Mouse (Mus musculus): ENCODE measurements at regions not wholly inside any gene's neighbourhood (a gene's known extent, or its start where the extent isn't known, plus 50 kb on each side); places are given as distances from the start of the nearest gene placed in this dataset.

DNA sequence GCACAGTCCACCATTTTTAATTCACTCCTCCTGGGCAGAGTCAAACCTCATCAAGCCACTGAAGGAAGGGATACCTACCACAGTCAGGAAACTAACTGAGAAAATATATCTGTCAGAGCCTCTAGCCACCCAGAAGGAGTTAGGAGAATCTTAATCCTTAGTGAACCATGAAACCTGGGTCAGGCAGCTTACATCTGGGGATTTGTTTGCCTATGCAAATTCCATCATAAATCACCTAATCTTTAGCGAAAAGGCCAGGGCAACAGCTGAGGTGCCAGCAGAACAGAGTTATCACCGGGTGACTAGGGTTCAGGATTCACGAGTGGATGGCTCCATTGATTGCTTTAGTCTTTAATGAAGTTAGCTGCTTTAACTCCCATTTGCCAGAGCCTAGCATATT is 619.3 kb downstream of the Slc22a22 start:
- Histone ChIP-seq H3K36me3 (no peaks in the 10 kb centered on the region), H3K9me3 (replicated peaks) (no peaks in the 10 kb centered on the region), H3K4me3 (no peak overlapping the region), H3K4me2 (no peak overlapping the region), H3K9ac (no peak overlapping the region), H3K27me3 (replicated peaks) (no peaks in the 10 kb centered on the region), H3K4me1 (no peaks in the 10 kb centered on the region), H3K27ac (no peak overlapping the region)
- 39% methylated on average over 3 of the region's 3 CpGs for WGBS (ENCODE audit: insufficient replicate concordance)
- ATAC-seq = no peak

DNA sequence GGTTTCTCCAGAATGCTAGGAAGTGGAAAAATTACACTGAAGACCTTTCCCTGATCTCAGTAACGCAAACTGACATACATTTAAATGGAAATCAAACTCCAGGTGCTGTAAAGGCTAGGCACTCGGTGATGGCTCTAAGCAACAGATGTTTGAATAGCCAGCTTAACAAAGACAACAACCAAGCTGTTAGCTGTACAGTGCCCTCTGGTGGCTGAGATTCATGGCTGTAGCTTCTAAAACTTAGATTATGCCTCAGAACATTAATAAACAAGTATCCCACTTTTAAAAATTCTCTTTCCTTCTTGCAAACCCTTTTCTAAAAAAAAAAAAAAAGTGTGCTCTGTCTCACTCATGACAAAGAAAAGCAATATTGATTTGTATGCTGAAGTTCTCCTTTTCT is 621.4 kb downstream of the Slc22a22 start:
- Histone ChIP-seq H3K9ac (no peak overlapping the region), H3K36me3 (no peaks in the 10 kb centered on the region), H3K4me3 (no peak overlapping the region), H3K4me2 (no peak overlapping the region), H3K27ac (no peak overlapping the region), H3K9me3 (replicated peaks) (no peaks in the 10 kb centered on the region), H3K27me3 (replicated peaks) (no peaks in the 10 kb centered on the region), H3K4me1 (no peaks in the 10 kb centered on the region)
- WGBS (ENCODE audit: insufficient replicate concordance) = 13% methylated on average over 2 of the region's 2 CpGs
- no peak for ATAC-seq

DNA sequence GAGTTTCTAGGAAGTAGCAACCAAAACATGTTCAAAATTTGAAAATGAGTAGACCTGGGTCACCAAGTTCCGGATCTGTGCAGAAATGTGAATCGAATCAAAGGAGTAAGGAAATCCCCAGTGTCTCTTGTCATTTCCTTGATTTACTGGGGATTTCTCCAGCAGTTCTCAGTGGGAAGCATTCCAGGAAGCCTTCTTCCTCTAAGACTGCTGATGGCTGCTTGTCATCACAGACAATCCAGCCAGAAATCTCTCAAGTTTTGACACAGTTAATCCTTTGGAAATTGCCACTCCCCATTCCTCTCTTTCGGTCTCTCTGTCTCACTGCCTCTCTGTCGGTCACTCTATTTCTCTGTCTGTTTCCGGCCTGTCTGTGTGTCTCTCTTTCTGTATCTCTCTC is 624.3 kb downstream of the Slc22a22 start:
- H3K9me3 ChIP-seq (replicated peaks) = no peaks in the 10 kb centered on the region
- H3K4me3 ChIP-seq = no peak overlapping the region
- no peak overlapping the region for H3K27ac ChIP-seq
- H3K27me3 ChIP-seq (replicated peaks) = no peaks in the 10 kb centered on the region
- H3K4me2 ChIP-seq = no peak overlapping the region
- WGBS (ENCODE audit: insufficient replicate concordance) = 59% methylated on average over 5 of the region's 5 CpGs
- H3K4me1 ChIP-seq = no peaks in the 10 kb centered on the region
- H3K9ac ChIP-seq = no peak overlapping the region
- ATAC-seq = no peak
- no peaks in the 10 kb centered on the region for H3K36me3 ChIP-seq

DNA sequence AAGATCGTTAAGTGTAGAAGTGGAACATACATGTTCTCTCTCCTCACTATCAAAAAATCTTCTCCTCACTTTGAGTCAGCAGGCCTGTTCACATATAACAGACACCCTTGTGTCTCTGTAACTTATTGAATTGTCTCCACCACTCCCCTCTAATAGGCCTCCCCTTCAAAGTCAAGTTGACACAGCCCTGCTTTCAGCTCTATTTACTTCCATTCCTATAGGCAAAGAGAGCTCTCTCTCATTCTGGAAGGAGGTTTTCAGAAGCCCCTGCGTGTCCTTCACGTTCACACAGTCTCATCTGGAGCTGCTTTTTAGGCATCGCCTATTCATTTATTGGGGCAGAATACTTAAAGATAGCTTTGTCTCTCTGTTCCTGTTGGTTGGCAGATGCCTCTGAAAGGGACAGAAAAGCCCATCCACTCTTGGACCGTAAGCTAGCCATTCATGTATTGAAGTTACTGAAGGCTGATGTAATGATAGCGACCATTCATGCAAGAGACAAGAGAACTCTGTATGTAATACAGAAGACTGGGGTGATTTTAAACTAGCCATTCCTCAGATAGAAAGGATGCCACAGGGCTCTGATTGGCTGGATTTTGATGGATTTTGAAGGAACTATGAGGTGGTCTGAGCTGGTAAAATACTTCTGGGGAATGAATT is 629.8 kb downstream of the Slc22a22 start:
- 74% methylated on average over 6 of the region's 6 CpGs for WGBS (ENCODE audit: insufficient replicate concordance)

DNA sequence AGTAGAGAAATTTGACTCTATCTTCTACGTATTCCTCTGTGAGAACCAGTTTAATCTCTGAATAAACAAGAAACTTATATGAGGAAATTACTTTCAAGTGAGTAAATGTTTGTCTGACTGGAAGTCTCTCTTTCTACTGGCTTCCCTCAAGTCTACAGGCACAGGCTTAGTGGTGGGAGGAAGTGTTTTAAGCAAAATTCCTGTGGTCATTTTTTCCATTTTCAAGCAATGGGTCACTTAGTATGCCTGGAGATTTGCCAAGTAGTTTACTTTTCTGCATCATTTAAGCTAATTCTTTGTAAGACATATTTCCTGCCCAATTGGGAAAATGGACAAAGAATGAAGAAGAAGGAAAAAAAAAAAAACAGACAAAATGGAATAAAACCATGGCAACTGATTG is 632.9 kb downstream of the Slc22a22 start:
- WGBS (ENCODE audit: insufficient replicate concordance) = 45% methylated on average over 1 of the region's 1 CpGs
- ATAC-seq = no peak
- Histone ChIP-seq H3K9ac (no peak overlapping the region), H3K27ac (no peak overlapping the region), H3K36me3 (no peaks in the 10 kb centered on the region), H3K4me2 (no peak overlapping the region), H3K9me3 (replicated peaks) (no peaks in the 10 kb centered on the region), H3K27me3 (replicated peaks) (no peaks in the 10 kb centered on the region), H3K4me3 (no peak overlapping the region), H3K4me1 (no peaks in the 10 kb centered on the region)

More for the DNA sequence above, 629.8 kb downstream of the Slc22a22 start:
- H3K9ac ChIP-seq = no peak overlapping the region
- no peaks in the 10 kb centered on the region for H3K27me3 ChIP-seq (replicated peaks)
- no peaks in the 10 kb centered on the region for H3K36me3 ChIP-seq
- no peak overlapping the region for H3K4me3 ChIP-seq
- ATAC-seq = no peak
- no peak overlapping the region for H3K27ac ChIP-seq
- H3K9me3 ChIP-seq (replicated peaks) = no peaks in the 10 kb centered on the region
- no peak overlapping the region for H3K4me2 ChIP-seq
- no peaks in the 10 kb centered on the region for H3K4me1 ChIP-seq

DNA sequence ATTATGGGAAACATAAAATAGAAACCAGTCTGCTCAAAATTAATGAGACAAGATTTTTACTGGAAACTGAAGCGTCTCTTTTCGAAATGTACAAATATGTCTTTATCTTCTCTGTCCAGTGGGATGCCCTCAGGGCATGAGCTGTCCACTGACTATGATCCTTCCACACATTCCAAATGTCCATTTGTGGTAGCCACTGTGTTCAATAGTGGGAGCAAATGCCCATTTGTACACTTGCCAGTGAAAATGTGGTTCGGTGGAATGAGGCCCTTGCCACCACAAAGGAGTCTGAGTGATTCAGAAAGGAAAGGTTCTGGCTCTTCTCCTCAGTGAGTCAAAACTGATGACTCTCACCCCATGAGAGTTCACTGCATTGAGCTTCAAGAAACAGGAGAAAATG is 635.9 kb downstream of the Slc22a22 start:
- H3K9ac ChIP-seq = no peak overlapping the region
- ATAC-seq = no peak
- H3K4me2 ChIP-seq = no peak overlapping the region
- no peaks in the 10 kb centered on the region for H3K27me3 ChIP-seq (replicated peaks)
- WGBS (ENCODE audit: insufficient replicate concordance) = 67% methylated on average over 3 of the region's 3 CpGs
- H3K36me3 ChIP-seq = no peaks in the 10 kb centered on the region
- H3K4me1 ChIP-seq = no peaks in the 10 kb centered on the region
- H3K27ac ChIP-seq = no peak overlapping the region
- H3K9me3 ChIP-seq (replicated peaks) = no peaks in the 10 kb centered on the region
- H3K4me3 ChIP-seq = no peak overlapping the region

DNA sequence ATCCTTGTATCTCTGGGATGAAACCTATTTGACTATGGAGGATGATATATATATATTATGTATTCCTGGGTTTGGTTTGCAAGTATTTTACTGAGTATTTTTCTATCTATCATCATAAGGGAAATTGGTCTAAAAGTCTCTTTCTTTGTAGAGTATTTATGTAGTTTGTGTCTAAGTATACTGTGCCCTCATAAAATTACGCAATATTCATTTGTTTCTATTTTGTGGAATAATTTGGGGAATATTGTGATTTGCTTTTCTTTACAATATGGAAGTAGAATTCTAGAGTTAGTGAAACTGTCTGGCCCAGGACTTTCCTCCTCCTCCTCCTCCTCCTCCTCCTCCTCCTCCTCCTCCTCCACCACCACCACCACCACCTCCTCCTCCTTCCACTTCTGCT is 640.1 kb downstream of the Slc22a22 start:
- 50% methylated on average over 1 of the region's 1 CpGs for WGBS (ENCODE audit: insufficient replicate concordance)
- Histone ChIP-seq H3K36me3 (no peaks in the 10 kb centered on the region), H3K27ac (no peak overlapping the region), H3K27me3 (replicated peaks) (no peaks in the 10 kb centered on the region), H3K4me1 (no peaks in the 10 kb centered on the region), H3K9me3 (replicated peaks) (no peaks in the 10 kb centered on the region), H3K4me3 (no peak overlapping the region), H3K9ac (no peak overlapping the region), H3K4me2 (no peak overlapping the region)
- no peak for ATAC-seq

DNA sequence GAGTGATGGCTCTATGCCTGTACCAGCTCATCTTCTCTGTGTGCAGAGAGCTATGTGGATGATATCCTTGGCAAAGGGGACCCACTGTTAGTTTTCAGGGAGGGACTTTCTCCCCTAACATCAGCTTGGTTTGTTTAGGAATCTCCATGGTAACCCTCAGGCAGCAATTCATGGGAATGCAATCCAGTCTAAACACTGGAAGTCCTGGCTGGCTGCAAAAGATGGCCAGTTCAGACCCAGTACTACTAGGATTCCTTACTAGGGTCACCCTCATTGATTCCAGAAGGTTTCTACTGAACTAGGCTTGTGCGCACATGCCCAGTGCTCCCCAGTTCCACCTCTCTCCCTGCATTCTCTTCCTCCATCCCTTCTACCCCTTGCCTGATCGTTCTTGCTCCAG is 642.8 kb downstream of the Slc22a22 start:
- no peaks in the 10 kb centered on the region for H3K36me3 ChIP-seq

DNA sequence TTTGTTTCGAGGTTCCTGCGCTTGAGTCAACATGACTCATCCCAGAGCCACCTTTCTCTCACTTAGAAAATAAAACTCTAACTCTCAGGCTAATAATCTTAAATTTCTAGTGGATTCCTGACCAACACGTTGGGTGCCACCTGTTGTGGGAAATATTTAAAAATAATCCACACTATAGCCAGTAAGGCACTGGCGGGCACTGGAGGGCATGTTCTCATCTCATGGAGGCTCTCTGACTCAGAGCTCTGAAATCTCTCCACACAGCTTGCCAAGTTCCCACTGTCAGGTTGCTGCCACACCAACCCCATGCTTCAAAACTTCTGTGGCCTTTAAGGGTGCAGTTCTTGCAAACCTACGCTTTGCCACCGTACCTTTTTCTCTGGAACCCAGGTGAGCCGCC is 644.8 kb downstream of the Slc22a22 start:
- Histone ChIP-seq H3K4me2 (no peak overlapping the region), H3K4me3 (no peak overlapping the region), H3K27me3 (replicated peaks) (no peaks in the 10 kb centered on the region), H3K4me1 (no peaks in the 10 kb centered on the region), H3K9me3 (replicated peaks) (no peaks in the 10 kb centered on the region), H3K36me3 (no peaks in the 10 kb centered on the region), H3K9ac (no peak overlapping the region), H3K27ac (no peak overlapping the region)
- ATAC-seq = no peak
- 76% methylated on average over 7 of the region's 7 CpGs for WGBS (ENCODE audit: insufficient replicate concordance)

More for the DNA sequence above, 642.8 kb downstream of the Slc22a22 start:
- Histone ChIP-seq H3K4me1 (no peaks in the 10 kb centered on the region), H3K9me3 (replicated peaks) (no peaks in the 10 kb centered on the region), H3K4me2 (no peak overlapping the region), H3K27ac (no peak overlapping the region), H3K9ac (no peak overlapping the region), H3K27me3 (replicated peaks) (no peaks in the 10 kb centered on the region), H3K4me3 (no peak overlapping the region)
- ATAC-seq = no peak
- 67% methylated on average over 2 of the region's 2 CpGs for WGBS (ENCODE audit: insufficient replicate concordance)

DNA sequence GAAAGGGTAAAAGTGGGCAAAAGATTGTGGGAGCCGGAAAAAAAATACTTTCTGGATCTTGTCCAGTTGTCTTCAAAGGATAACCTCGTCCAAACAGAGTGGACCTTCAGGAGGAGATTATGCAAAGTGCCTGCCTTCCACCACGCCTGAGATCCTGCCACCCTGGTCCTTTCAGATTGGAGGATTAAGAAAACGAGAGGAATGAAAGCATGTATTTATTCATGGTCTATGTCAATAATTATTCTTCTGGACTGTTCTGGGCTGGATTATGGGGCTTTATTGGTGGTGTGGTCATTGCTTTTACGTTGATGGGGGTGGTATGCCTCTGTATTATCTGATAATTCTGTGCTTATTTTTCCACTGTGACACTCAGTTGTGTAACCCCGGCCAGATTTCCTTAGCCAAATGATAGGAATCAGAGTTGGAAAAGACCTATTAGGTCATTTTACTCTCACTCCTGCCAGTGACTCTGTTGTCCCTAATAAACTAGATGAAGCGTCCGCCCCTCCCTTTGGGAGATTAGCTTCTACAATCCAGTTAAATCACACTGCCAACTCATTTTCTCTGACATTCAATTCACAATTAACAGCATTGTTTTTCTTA is 656.3 kb downstream of the Slc22a22 start:
- no peaks in the 10 kb centered on the region for H3K9me3 ChIP-seq (replicated peaks)
- 56% methylated on average over 8 of the region's 8 CpGs for WGBS (ENCODE audit: insufficient replicate concordance)
- H3K27ac ChIP-seq = no peak overlapping the region
- H3K9ac ChIP-seq = no peak overlapping the region
- no peak for ATAC-seq
- no peak overlapping the region for H3K4me3 ChIP-seq
- no peaks in the 10 kb centered on the region for H3K4me1 ChIP-seq
- no peaks in the 10 kb centered on the region for H3K36me3 ChIP-seq
- no peak overlapping the region for H3K4me2 ChIP-seq
- H3K27me3 ChIP-seq (replicated peaks) = no peaks in the 10 kb centered on the region

DNA sequence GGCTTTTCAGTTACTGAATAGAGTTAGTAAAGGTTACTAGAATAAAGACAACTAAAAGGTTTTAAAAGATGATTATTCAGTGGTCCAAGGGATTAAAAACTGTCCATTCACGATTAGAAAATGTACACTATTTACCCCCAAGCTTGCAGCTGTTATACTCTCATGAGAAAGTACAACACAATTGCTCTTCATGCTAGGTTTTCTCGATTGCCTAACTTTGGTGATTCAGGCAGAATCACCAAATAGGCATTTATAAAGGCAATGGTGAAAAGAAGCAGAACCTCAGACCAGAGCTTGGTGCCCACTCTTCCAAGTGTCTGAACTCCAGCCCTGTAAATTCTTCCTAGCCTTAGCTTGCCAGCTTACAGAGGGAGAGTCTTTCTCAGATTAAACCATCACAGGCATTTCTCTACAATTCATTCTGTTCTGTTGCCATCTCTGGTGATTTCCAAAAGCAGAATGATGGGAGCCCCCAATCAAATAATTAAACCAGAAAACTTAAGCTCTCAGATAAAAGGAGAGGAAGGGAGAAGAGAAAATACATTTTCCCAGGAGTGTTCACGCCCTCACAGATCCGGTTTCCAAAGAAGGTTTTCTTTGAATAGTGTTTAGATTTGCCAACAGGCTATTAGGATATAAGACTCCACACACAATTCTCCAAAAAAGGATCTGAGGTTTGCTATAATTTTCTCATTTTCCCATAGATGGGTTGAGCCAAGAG is 657.0 kb downstream of the Slc22a22 start:
- H3K27me3 ChIP-seq (replicated peaks) = no peaks in the 10 kb centered on the region
- ATAC-seq = no peak
- H3K9me3 ChIP-seq (replicated peaks) = no peaks in the 10 kb centered on the region
- H3K9ac ChIP-seq = no peak overlapping the region
- no peak overlapping the region for H3K4me3 ChIP-seq
- H3K4me2 ChIP-seq = no peak overlapping the region
- 52% methylated on average over 4 of the region's 4 CpGs for WGBS (ENCODE audit: insufficient replicate concordance)
- H3K27ac ChIP-seq = no peak overlapping the region
- no peaks in the 10 kb centered on the region for H3K4me1 ChIP-seq
- no peaks in the 10 kb centered on the region for H3K36me3 ChIP-seq

DNA sequence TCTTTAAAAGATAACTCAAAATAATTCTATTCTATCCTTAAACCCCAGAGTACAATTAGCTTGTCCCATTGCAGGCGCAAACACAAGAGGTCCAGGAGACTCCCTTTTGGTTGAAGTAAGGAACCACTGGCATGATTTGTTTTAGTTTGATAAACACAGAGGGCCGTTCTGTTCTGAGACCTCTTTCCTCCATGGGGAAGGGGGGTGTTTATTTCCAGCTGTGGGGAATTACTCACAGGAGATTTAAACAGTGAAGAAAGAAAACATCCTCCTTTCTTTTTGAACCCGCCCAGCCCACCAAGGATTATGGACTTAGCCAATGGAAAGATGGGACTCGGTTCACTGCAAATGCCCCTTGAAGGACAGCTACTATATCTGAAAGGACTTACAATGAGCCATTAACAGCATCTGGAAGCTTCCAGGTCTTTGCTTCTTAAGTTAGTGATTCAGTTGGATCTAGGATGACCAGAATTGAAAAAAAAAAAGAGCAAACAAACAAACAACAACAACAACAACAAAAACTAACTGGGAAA is 659.2 kb downstream of the Slc22a22 start:
- Histone ChIP-seq H3K27ac (no peak overlapping the region), H3K9me3 (replicated peaks) (no peaks in the 10 kb centered on the region), H3K9ac (no peak overlapping the region), H3K4me2 (no peak overlapping the region), H3K36me3 (no peaks in the 10 kb centered on the region), H3K4me1 (no peaks in the 10 kb centered on the region), H3K4me3 (no peak overlapping the region), H3K27me3 (replicated peaks) (no peaks in the 10 kb centered on the region)
- WGBS (ENCODE audit: insufficient replicate concordance) = 57% methylated on average over 4 of the region's 4 CpGs
- no peak for ATAC-seq

Measured in liver, embryonic 12.5 days (tissue).